Mouse (Mus musculus): ENCODE results near the gene Tipin. TPM values are rescaled to one million over a fixed set of nuclear protein-coding genes. Genes with fewer than 3 reads are reported as not detected.
"Not testable (repeated sequence)": the region's sequence is repeated elsewhere in the genome, so short reads cannot be mapped to it uniquely, and the experiment has no call there.

Tipin gene
- polyA plus RNA-seq, 1 experiment from 2014 or later: 218 TPM

DNA sequence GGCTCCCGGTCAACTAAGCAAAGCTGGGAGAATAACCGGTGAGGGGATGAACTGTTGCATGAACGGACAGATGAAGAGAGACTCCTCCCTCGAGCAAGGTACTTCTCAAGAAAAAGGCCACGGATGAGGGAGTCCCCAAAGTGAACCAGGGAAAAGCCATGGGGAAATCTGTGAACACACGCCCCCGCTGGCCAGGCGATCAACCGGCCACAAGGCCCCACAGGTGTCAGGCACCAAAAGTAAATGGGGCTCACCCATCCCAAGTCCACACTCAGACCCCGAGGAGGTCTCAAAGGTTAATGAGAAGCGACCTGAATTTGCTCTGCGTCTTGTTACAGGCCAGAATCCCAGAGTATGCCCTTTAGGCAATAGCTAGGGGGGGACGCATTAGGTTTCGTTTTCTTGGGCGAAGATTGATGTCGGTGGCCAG is 28.8 kb upstream of the Tipin start:
- Histone ChIP-seq H3K4me2 (replicated peaks) (peak overlapping the region; percentile 78), H3K27me3 (no peaks in the 10 kb centered on the region), H3K27ac (peak overlapping the region; percentile 93), H3K9me3 (no peaks in the 10 kb centered on the region), H3K4me1 (peaks cover 25% of the 10 kb centered on the region), H3K36me3 (peaks cover 7% of the 10 kb centered on the region; the same call in 1 of the 2 replicates), H3K9ac (peak overlapping the region; percentile 94), H3K4me3 (peak overlapping the region; percentile 95)
- under 1% methylated on average over 16 of the region's 16 CpGs for WGBS
- no peak; the same call in 1 of the 2 replicates for ATAC-seq (ENCODE audit: low FRiP score, low read depth)

DNA sequence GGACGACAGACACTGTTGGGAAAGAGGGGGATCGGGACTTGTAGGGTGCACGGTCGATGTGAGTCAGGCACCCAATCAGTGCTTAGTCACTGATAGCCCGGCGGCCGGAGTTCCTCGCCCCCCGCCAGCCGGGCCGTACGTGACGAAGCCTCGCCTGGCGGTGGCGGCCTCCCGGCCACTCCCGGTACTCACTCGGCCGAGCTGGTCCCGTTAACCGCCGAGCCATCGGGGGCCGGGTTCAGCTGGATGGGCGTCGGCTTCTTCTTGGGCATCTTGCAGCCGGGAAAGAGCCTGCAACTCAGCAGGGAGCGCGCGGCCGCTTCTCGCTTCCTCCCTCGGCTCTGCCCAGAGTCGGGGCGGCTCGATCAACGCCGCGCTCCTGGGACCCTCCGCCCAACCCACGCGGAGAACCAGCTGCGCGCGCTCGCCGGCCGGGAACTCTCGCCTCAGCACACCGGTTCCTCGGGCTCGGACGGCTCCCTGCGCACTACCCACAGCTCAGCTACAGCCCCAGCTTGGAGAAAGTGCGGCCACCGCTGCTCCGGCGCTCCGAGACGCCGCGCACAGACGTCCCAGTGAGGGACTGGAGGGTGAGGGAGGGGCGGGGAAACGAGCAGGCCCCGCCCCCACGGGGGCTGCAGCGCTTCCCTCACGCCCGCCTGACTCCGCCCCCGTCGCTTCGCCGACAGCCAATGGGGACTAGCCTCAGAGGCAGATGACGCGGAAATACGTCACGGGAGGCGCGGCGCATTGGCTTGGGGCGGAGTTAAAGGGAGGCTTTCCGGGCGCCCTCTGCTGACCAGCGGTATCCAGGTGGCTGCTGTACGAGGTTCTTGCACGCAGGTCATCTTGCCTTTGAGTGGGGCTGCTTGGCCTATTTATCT is 28.1 kb upstream of the Tipin start, which contains the start of gene Map2k1:
TSS of gene Map2k1 (minus strand) at position 611 of the 884 bp plus-strand sequence.
- Histone ChIP-seq H3K36me3 (peaks cover 6% of the 10 kb centered on the region; the same call in 1 of the 2 replicates), H3K27ac (peak within 1 kb of the TSS; percentile 93), H3K4me1 (peaks cover 25% of the 10 kb centered on the region), H3K4me3 (peak within 1 kb of the TSS; percentile 95), H3K4me2 (replicated peaks) (peak within 1 kb of the TSS; percentile 78), H3K27me3 (no peaks in the 10 kb centered on the region), H3K9me3 (no peaks in the 10 kb centered on the region), H3K9ac (peak within 1 kb of the TSS; percentile 94)
- peak; percentile 99 for ATAC-seq (ENCODE audit: low FRiP score, low read depth)
- WGBS: under 1% methylated on average over 89 of the region's 89 CpGs

DNA sequence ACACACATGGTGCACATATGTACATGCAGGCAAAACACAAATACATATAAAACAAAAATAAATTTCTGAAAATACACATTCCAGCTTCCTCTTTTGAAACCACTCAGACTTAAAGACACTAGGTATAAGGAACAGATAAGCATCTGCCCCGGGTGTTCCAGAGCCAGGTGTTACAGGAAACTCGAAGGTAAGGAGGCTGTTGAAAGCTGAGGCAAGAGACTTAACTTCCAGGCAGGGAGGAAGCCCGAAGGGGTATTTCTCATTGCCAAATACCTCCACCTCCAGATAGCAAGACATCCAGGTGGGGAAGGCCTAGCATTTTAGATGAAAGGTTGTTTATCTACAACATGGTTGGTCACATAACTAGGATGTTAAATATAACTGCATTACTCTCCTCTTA is 26.0 kb upstream of the Tipin start:
- Histone ChIP-seq H3K36me3 (no peaks in the 10 kb centered on the region), H3K4me1 (peaks cover 20% of the 10 kb centered on the region), H3K27me3 (no peaks in the 10 kb centered on the region), H3K4me3 (no peak overlapping the region), H3K4me2 (replicated peaks) (no peak overlapping the region), H3K9me3 (no peaks in the 10 kb centered on the region), H3K27ac (no peak overlapping the region), H3K9ac (no peak overlapping the region)
- 77% methylated on average over 3 of the region's 3 CpGs for whole genome bisulfite sequencing
- no peak for ATAC-seq (ENCODE audit: low FRiP score, low read depth)

DNA sequence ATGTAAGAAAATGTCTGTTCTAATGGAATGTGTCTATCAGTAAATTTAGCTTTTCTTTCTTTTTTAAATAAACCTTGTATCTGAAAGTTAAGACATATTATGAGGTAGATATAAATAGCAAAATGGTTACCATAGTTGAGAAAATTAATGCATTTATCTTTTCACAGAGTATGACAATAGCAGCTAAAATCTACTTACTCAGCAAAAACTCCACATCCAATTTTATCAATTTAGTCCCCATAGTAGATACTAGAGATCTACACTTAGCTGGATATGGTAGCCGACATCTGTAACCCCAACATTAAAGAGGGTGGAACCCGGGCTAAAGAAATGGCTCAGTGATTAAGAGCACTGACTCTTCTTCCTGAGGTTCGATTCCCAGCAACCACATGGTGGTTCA is 25.2 kb upstream of the Tipin start:
- whole genome bisulfite sequencing: 88% methylated on average over 3 of the region's 3 CpGs
- no peaks in the 10 kb centered on the region for H3K9me3 ChIP-seq
- H3K4me2 ChIP-seq (replicated peaks): no peak overlapping the region
- no peak overlapping the region for H3K9ac ChIP-seq
- H3K4me1 ChIP-seq: peaks cover 13% of the 10 kb centered on the region
- H3K27ac ChIP-seq: no peak overlapping the region
- no peak for ATAC-seq (ENCODE audit: low FRiP score, low read depth)
- H3K36me3 ChIP-seq: no peaks in the 10 kb centered on the region
- H3K27me3 ChIP-seq: no peaks in the 10 kb centered on the region
- H3K4me3 ChIP-seq: no peak overlapping the region

DNA sequence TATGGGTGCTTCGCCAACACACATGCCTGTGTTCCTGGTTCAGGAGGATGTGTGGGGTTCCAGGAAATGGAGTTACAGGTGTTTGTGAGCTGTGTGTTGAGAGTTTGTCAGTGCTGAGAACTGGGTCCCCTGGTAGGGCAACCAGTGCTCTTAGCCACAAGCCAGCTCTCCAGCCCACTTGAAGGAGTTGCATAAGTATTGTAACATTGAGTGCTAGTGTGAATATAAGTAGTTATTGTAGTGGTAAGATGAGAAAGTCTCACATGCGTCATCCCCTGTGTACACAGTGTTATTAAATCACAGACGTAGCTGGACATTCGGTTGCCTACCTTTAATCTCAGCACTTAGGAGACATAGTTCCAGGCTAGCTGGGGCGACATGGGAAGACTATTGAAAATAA is 21.5 kb upstream of the Tipin start:
- no peak overlapping the region for H3K4me2 ChIP-seq (replicated peaks)
- no peaks in the 10 kb centered on the region for H3K4me1 ChIP-seq
- H3K27ac ChIP-seq: no peak overlapping the region
- H3K9ac ChIP-seq: no peak overlapping the region
- H3K4me3 ChIP-seq: no peak overlapping the region
- H3K36me3 ChIP-seq: no peaks in the 10 kb centered on the region
- H3K27me3 ChIP-seq: no peaks in the 10 kb centered on the region
- no peak for ATAC-seq (ENCODE audit: low FRiP score, low read depth)
- 89% methylated on average over 5 of the region's 5 CpGs for WGBS
- H3K9me3 ChIP-seq: no peaks in the 10 kb centered on the region

- H3K4me1 ChIP-seq: no peaks in the 10 kb centered on the region
- ATAC-seq (ENCODE audit: low FRiP score, low read depth): no peak
- no peaks in the 10 kb centered on the region for H3K36me3 ChIP-seq
- no peak overlapping the region for H3K4me2 ChIP-seq (replicated peaks)
- no peak overlapping the region for H3K27ac ChIP-seq
- no peaks in the 10 kb centered on the region for H3K9me3 ChIP-seq
- no peak overlapping the region for H3K9ac ChIP-seq
- H3K27me3 ChIP-seq: no peaks in the 10 kb centered on the region
- 85% methylated on average over 4 of the region's 4 CpGs for WGBS
- no peak overlapping the region for H3K4me3 ChIP-seq
Measured at GRCm38 (mm10) chr9:64261023-64261422, 20.4 kb upstream of the Tipin start.

DNA sequence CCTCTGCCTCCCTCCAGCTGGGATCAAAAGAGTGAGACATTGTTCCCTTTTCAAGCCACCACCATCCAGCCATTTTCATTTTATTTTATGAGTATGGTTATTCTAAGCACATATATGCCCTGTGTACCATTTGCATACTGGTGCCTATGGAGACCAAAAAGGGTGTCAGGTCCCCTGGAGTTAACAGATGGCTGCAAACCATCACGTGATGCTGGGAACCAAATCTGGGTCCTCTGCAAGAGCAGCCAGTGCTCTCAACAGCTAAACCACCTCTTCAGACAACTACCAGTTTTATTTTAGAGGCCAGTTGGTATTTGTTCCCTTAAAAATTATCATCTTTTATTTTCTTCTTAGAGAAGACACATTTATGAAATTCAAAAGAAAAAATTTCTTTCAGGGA is 16.6 kb upstream of the Tipin start:
- no peak for ATAC-seq (ENCODE audit: low FRiP score, low read depth)
- Histone ChIP-seq H3K27me3 (no peaks in the 10 kb centered on the region), H3K9ac (no peak overlapping the region), H3K4me2 (replicated peaks) (no peak overlapping the region), H3K36me3 (no peaks in the 10 kb centered on the region), H3K9me3 (no peaks in the 10 kb centered on the region), H3K4me1 (no peaks in the 10 kb centered on the region), H3K4me3 (no peak overlapping the region), H3K27ac (no peak overlapping the region)
- WGBS: 48% methylated on average over 1 of the region's 1 CpGs

GRCm38 (mm10) chr9:64267231-64267630 is 14.2 kb upstream of the Tipin start:
- Histone ChIP-seq H3K9ac (no peak overlapping the region), H3K9me3 (no peaks in the 10 kb centered on the region), H3K4me2 (replicated peaks) (no peak overlapping the region), H3K4me3 (no peak overlapping the region), H3K27me3 (no peaks in the 10 kb centered on the region), H3K36me3 (no peaks in the 10 kb centered on the region), H3K4me1 (no peaks in the 10 kb centered on the region), H3K27ac (no peak overlapping the region)
- ATAC-seq (ENCODE audit: low FRiP score, low read depth): no peak
- 92% methylated on average over 1 of the region's 1 CpGs for WGBS

DNA sequence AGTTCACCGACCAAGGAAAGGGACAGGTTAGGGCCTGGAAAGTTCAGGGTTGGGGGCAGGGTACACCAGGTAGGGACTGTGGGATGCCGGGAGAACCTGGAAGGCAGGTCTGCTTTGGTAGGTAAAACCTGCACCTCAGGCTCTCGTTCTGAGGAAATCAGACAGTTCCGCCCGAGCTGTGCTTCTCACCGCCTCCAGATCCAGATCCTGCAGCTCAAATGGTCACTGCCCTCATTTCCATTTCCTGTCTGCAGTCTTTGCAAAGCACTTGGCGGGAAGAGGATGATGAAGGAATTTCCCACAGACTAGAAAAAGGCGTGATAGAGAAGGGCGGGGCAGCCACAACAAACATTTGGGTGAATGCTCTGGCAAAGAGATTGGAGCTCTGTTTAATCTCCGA is 13.2 kb upstream of the Tipin start:
- Histone ChIP-seq H3K27me3 (no peaks in the 10 kb centered on the region), H3K9me3 (no peaks in the 10 kb centered on the region), H3K27ac (no peak overlapping the region), H3K9ac (no peak overlapping the region), H3K36me3 (no peaks in the 10 kb centered on the region), H3K4me2 (replicated peaks) (no peak overlapping the region), H3K4me3 (no peak overlapping the region), H3K4me1 (no peaks in the 10 kb centered on the region)
- 84% methylated on average over 10 of the region's 10 CpGs for WGBS
- ATAC-seq (ENCODE audit: low FRiP score, low read depth): no peak

GRCm38 (mm10) chr9:64268836-64269235 is 12.5 kb upstream of the Tipin start:
- H3K36me3 ChIP-seq; H3K4me2 ChIP-seq (replicated peaks); H3K27ac ChIP-seq; H3K27me3 ChIP-seq; ATAC-seq (ENCODE audit: low FRiP score, low read depth); H3K9ac ChIP-seq; H3K9me3 ChIP-seq; H3K4me3 ChIP-seq; H3K4me1 ChIP-seq: not testable (repeated sequence)
- WGBS: 95% methylated on average over 8 of the region's 8 CpGs

- H3K27ac ChIP-seq: no peak overlapping the region
- 62% methylated on average over 3 of the region's 3 CpGs for WGBS
- no peaks in the 10 kb centered on the region for H3K9me3 ChIP-seq
- H3K9ac ChIP-seq: no peak overlapping the region
- no peaks in the 10 kb centered on the region for H3K4me1 ChIP-seq
- no peak overlapping the region for H3K4me2 ChIP-seq (replicated peaks)
- no peak overlapping the region for H3K4me3 ChIP-seq
- H3K36me3 ChIP-seq: no peaks in the 10 kb centered on the region
- H3K27me3 ChIP-seq: no peaks in the 10 kb centered on the region
- no peak for ATAC-seq (ENCODE audit: low FRiP score, low read depth)
Measured at GRCm38 (mm10) chr9:64271249-64271648, 10.1 kb upstream of the Tipin start.

GRCm38 (mm10) chr9:64272611-64273010 is 8.8 kb upstream of the Tipin start:
- no peak overlapping the region for H3K4me2 ChIP-seq (replicated peaks)
- H3K27me3 ChIP-seq: no peaks in the 10 kb centered on the region
- no peak overlapping the region for H3K9ac ChIP-seq
- H3K27ac ChIP-seq: no peak overlapping the region
- H3K36me3 ChIP-seq: no peaks in the 10 kb centered on the region
- no peaks in the 10 kb centered on the region for H3K4me1 ChIP-seq
- no peak overlapping the region for H3K4me3 ChIP-seq
- no peak for ATAC-seq (ENCODE audit: low FRiP score, low read depth)
- 46% methylated on average over 7 of the region's 7 CpGs for WGBS
- no peaks in the 10 kb centered on the region for H3K9me3 ChIP-seq

DNA sequence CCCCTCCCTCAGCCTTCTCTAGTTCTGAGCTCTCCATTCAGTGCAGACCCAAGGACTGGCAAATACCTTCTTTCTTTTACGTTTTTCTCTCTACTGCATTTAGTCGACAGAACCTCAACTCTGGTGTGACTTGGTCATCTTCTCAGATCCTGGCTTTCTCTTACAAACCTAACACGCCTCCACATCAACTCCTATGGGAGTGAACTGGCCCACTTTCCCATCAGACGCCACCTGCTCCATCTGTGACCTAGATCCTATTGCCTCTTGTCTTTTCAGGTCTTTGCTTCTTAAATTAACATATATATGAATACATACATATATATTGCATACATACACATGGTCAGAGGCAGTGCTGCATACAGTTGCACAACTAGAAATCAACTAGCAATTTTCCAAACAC is 7.6 kb upstream of the Tipin start:
- no peaks in the 10 kb centered on the region for H3K4me1 ChIP-seq
- no peak overlapping the region for H3K4me2 ChIP-seq (replicated peaks)
- no peak overlapping the region for H3K4me3 ChIP-seq
- H3K9me3 ChIP-seq: no peaks in the 10 kb centered on the region
- no peak for ATAC-seq (ENCODE audit: low FRiP score, low read depth)
- no peaks in the 10 kb centered on the region for H3K27me3 ChIP-seq
- no peaks in the 10 kb centered on the region for H3K36me3 ChIP-seq
- WGBS: 58% methylated on average over 4 of the region's 4 CpGs
- 0 out of 2 replicates have a peak overlapping the region, but pooled peaks have one; percentile 13 for H3K9ac ChIP-seq
- H3K27ac ChIP-seq: no peak overlapping the region
